Mouse (Mus musculus): ENCODE results near the gene Crkl. TPM values are rescaled to one million over a fixed set of nuclear protein-coding genes. Genes with fewer than 3 reads are reported as not detected.

Gene Crkl
- polyA plus RNA-seq (2015; fragmentation: Nextera tagmentation; extraction: Ambion mirVana) = 33.2 and 39.0 TPM in 2 replicates

DNA sequence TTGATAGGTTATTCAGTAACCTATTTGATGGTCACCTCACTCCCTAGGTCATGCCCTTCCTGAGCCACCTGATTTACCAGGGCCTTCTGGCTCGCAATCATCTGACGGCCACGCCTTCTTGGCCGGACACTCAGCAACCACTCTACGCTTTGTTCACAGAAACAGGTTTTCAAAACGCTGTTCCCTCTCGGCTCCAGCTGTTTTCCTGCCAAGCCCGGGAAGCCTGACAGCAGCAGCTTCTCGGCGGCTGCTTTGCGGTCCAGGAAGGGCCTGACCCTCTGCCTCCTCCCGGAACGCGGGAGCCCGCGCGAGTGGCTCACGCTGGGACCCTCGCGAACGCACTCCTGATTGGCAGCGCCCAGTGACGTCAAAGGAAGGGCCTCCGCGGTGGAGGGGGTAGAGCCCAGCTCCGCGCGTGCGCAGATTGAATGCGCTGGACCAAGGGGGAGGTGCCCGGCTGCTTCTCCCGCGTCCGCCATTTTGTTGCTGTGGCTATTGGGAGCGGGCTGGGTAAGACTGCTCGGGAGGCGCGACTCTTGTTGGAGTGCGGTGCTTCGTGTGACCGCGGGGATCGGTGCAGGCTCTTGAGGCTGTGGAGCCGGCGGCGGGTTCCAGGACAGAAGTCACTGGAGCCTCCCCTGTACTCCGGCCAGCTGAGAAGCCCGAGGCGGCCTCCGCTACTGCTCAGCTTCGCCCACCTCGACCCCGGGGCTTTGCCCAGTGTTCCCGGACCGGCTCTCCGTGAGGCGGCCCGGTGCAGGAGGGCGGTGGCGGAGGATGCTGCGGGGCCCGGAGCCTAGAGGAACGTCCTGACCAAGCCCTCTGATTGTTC lies at the start of gene Crkl:
Gene Crkl (plus strand): TSS at position 447 of the 832 bp plus-strand sequence.

DNA sequence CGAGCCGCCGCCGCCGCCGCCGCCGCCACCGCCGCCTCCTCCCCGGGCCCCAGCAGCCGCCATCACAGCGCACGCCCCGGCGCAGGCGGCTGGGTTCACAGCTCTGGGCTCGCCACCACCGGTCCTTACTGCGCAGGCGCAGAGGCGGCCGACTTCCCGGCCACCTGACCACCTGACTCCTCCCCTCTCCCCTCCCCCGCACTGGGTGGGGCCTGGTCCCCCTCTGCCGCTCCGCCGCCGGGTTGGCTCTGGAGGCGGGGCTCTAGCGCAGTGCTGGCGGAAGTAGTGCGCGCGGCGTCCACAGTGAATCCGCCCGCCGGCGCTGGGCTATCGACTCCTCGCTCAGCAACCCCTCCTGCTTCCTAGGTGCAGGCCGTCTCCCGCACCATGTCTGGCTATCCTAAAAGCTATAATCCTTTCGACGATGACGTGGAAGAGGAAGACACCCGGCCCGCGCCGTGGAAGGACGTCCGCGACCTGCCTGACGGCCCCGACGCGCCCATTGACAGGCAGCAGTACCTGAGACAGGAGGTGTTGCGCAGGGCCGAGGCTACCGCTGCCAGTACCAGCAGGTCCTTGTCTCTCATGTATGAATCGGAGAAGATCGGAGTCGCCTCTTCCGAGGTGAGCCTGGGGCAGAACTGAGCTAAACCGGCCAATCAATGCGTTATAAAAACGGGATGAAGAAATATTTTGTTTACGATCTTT lies 45.9 kb upstream of the Crkl start, which contains the start of the genes Snap29 and Pi4ka:
Gene Snap29 (plus strand): TSS at position 251 of the 708 bp plus-strand sequence.
Gene Pi4ka (minus strand): TSS at position 579 of the 708 bp plus-strand sequence.

DNA sequence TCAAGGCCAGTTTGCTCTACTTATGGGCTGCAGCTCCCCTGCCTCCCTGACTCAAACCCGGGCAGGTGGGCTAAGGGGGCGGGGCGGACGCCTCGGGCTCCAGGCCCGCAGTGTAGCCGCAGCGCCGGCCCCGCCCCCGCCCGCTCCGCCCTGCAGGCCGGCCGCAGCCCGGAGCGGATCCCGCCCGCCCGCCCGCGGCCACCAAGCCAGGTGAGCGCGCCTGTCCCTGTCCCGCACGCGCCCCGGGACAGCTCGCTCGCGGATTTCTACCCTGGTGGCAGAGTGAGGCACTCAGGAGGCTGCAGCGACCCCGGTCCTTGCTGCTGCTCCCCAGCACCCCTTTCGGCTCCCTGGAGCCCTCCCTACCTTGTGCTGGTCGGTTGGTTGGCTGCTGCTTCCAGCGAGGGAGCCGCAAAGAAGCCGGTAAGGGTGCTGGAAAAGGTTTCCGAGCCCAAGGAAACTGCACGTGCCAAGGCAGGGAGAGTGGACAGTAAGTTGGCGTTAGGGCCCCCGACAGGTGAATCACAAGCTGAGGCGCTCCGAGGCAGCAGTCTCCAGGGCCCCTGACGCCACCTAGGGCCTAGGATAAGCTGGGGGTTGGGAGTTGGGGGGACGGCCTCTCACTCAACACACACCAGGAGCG lies 37.8 kb downstream of the Crkl start, which contains the start of gene Aifm3:
Gene Aifm3 (plus strand): TSS at position 143 of the 643 bp plus-strand sequence.

DNA sequence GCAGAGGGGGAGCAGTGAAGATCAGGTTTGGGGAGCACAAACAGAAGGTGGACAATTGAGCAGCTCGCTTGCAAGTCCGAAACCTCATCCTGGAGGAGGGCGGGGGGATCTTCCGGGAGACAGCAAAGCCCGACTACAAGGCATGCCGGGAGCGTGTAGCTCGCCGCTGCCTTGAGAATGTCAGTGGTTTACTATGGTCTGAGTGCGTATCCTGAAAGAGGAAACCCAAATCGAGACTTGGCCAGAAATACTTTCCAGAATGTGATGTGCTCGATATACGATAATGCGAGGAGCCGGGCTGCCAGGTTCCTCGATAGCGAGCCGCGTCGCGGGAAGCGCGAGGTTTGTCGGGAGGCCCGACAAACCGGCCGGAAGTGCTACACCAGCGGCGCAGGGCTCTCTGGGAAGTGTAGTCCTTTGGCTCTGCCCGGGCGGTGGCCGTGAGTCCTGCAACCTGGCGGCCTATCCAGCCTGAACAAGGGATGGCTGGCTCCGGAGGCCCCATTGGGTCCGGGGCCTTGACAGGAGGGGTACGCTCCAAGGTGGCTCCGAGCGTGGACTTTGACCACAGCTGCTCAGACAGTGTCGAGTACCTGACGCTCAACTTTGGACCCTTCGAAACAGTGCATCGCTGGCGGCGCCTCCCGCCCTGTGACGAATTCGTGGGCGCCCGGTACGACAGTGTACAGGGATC lies 56.9 kb downstream of the Crkl start, which contains the start of gene Lztr1:
Gene Lztr1 (plus strand): TSS at position 143 of the 694 bp plus-strand sequence.

DNA sequence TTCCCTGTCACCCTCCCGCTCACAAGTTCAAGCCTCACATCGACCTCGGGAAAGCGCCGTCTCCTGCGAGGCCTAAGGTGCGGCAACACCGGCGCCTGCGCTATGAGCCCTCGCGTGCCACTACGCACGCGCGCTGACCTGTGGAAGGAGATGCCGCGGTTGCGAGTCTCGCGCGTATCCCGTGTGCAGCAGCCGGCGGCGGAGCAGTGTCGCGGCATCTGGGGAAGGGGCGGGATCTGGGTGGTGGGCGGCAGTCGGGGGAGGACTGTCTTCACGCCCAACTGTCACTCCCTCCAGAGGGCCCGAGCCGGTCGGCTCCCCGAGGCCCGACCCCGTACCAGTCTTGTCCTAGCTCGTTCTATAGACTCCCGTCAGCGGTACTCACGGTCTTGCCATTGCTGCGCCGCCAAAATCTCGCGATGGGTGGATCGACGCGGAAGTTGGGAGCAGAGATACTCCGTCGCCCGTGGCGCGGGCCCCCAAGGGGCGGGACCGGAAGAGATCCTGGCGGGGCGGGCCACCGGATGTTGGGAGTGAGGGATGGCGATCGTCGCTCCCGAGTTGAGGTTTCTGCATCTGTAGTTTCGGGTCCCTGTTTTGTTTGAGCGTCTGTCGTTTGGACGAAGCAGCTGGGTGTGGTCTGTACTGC lies 79.0 kb downstream of the Crkl start, which contains the start of gene Thap7:
Gene Thap7 (minus strand): TSS at position 497 of the 649 bp plus-strand sequence.

Other genes with a start within 250 kb of the Crkl start
- 286 and 352 TPM in 2 replicates for gene Ube2l3, start 249.3 kb upstream of the Crkl start, polyA plus RNA-seq (2015; fragmentation: Nextera tagmentation; extraction: Ambion mirVana)
- 0.09 and 0.12 TPM in 2 replicates for gene Rimbp3, start 243.4 kb upstream of the Crkl start, polyA plus RNA-seq (2015; fragmentation: Nextera tagmentation; extraction: Ambion mirVana)
- 1.4 and 1.5 TPM in 2 replicates for gene Hic2, start 218.4 kb upstream of the Crkl start, polyA plus RNA-seq (2015; fragmentation: Nextera tagmentation; extraction: Ambion mirVana)
- gene Tmem191c, start 175.9 kb upstream of the Crkl start, polyA plus RNA-seq (2015; fragmentation: Nextera tagmentation; extraction: Ambion mirVana) = 7.2 and 17.5 TPM in 2 replicates
- gene Serpind1, start 120.6 kb upstream of the Crkl start, polyA plus RNA-seq (2015; fragmentation: Nextera tagmentation; extraction: Ambion mirVana) = 6.1 and 6.9 TPM in 2 replicates
- gene Snap29, start 46.0 kb upstream of the Crkl start, polyA plus RNA-seq (2015; fragmentation: Nextera tagmentation; extraction: Ambion mirVana) = 10.1 and 11.3 TPM in 2 replicates
- gene Pi4ka, start 45.7 kb upstream of the Crkl start, polyA plus RNA-seq (2015; fragmentation: Nextera tagmentation; extraction: Ambion mirVana) = 18.3 and 19.6 TPM in 2 replicates
- 2.3 and 6.2 TPM in 2 replicates for gene Aifm3, start 37.6 kb downstream of the Crkl start, polyA plus RNA-seq (2015; fragmentation: Nextera tagmentation; extraction: Ambion mirVana)
- 42.0 and 49.2 TPM in 2 replicates for gene Lztr1, start 56.7 kb downstream of the Crkl start, polyA plus RNA-seq (2015; fragmentation: Nextera tagmentation; extraction: Ambion mirVana)
- 54.2 and 57.5 TPM in 2 replicates for gene Thap7, start 79.1 kb downstream of the Crkl start, polyA plus RNA-seq (2015; fragmentation: Nextera tagmentation; extraction: Ambion mirVana)
- gene Lrrc74b, start 109.3 kb downstream of the Crkl start, polyA plus RNA-seq (2015; fragmentation: Nextera tagmentation; extraction: Ambion mirVana) = 0.30 and 0.52 TPM in 2 replicates
- 0.81 and 0.96 TPM in 2 replicates for gene P2rx6, start 109.9 kb downstream of the Crkl start, polyA plus RNA-seq (2015; fragmentation: Nextera tagmentation; extraction: Ambion mirVana)
- 10.7 and 23.6 TPM in 2 replicates for gene Slc7a4, start 131.2 kb downstream of the Crkl start, polyA plus RNA-seq (2015; fragmentation: Nextera tagmentation; extraction: Ambion mirVana)
- 10.5 and 12.4 TPM in 2 replicates for gene Smpd4, start 167.4 kb downstream of the Crkl start, polyA plus RNA-seq (2015; fragmentation: Nextera tagmentation; extraction: Ambion mirVana)
- gene Ccdc74a, start 194.5 kb downstream of the Crkl start, polyA plus RNA-seq (2015; fragmentation: Nextera tagmentation; extraction: Ambion mirVana) = 11.4 and 16.4 TPM in 2 replicates

Data from adrenal gland, postnatal 0 days (tissue).